Mouse (Mus musculus): ENCODE measurements around the gene Diaph3.
A peak's percentile ranks its signal among the peaks of the same experiment; 100 is the strongest.

The Diaph3 gene

GRCm38 (mm10) chr14:86656262-86656661 lies 484.8 kb downstream of the Diaph3 start:
- DNase-seq (ENCODE audit: low spot score in 2 of 2) = no peak

GRCm38 (mm10) chr14:86646499-86647120 lies 494.4 kb downstream of the Diaph3 start:
- DNase-seq (ENCODE audit: low spot score in 2 of 2) = no peak

- DNase-seq (ENCODE audit: low spot score in 2 of 2) = no peak
Measured at GRCm38 (mm10) chr14:86642831-86643241, 498.2 kb downstream of the Diaph3 start.

GRCm38 (mm10) chr14:86641839-86642238 lies 499.2 kb downstream of the Diaph3 start:
- DNase-seq (ENCODE audit: low spot score in 2 of 2) = no peak

- no peak for DNase-seq (ENCODE audit: low spot score in 2 of 2)
Measured at GRCm38 (mm10) chr14:86640086-86640485, 500.9 kb downstream of the Diaph3 start.

- no peak for DNase-seq (ENCODE audit: low spot score in 2 of 2)
Measured at GRCm38 (mm10) chr14:86635594-86636140, 505.4 kb downstream of the Diaph3 start.

- DNase-seq (ENCODE audit: low spot score in 2 of 2) = no peak
Measured at GRCm38 (mm10) chr14:86635052-86635451, 506.0 kb downstream of the Diaph3 start.

GRCm38 (mm10) chr14:86633799-86634198 lies 507.2 kb downstream of the Diaph3 start:
- DNase-seq (ENCODE audit: low spot score in 2 of 2) = no peak

- DNase-seq (ENCODE audit: low spot score in 2 of 2) = peak; percentile 25 to 40
Measured at GRCm38 (mm10) chr14:86624816-86625425, 516.1 kb downstream of the Diaph3 start.

- DNase-seq (ENCODE audit: low spot score in 2 of 2) = no peak
Measured at GRCm38 (mm10) chr14:86619637-86620036, 521.4 kb downstream of the Diaph3 start.

Data from right cerebral cortex, adult 2 months (tissue).